Mouse (Mus musculus): ENCODE measurements around the gene Gucy1a1. TPM values are rescaled to one million over a fixed set of nuclear protein-coding genes. Genes with fewer than 3 reads are reported as not detected.

Gene Gucy1a1
- total RNA-seq, 2 experiments from 2014 or later: 69.2 to 89.4 TPM

Small RNAs within 50 kb of the gene (microRNA-seq; reads per million reads assigned to microRNA genes)
- 1.2 to 1.3 reads per million in 2 experiments for gene Mir7010

Other genes with a start within 250 kb of the Gucy1a1 start
- 10 to 100 TPM; 15.3 to 15.5 TPM for gene Ctso, start 213.2 kb downstream of the Gucy1a1 start, total RNA-seq (2021)
- gene Tdo2, start 169.6 kb downstream of the Gucy1a1 start, total RNA-seq (2021): under 1 TPM; 0.57 to 0.62 TPM
- gene Asic5, start 163.5 kb downstream of the Gucy1a1 start, total RNA-seq (2021): not detected
- gene Gucy1b1, start 71.1 kb downstream of the Gucy1a1 start, total RNA-seq (2021): 100 to 1,000 TPM; 164 to 168 TPM
- gene Map9, start 212.3 kb upstream of the Gucy1a1 start, total RNA-seq (2021): 10 to 100 TPM; 95.6 to 98.1 TPM

All from left cerebral cortex, postnatal 25 days (tissue).